Mouse (Mus musculus) retina, embryonic 14.5 days (tissue): ENCODE results near the gene Ust.
"Not testable (repeated sequence)": the region's sequence is repeated elsewhere in the genome, so short reads cannot be mapped to it uniquely, and the experiment has no call there.

Experiments used
- DNase-seq: peaks from one replicate; pipeline ENCODE4 v3.0.0-alpha.2; 2015; ENCODE audit warnings: low spot score

Gene Ust

GRCm38 (mm10) chr10:8518141-8519013 is at the start of gene Ust:
Ust (minus strand) TSS chr10:8518825.
- DNase-seq = peak; percentile 79

GRCm38 (mm10) chr10:8561366-8561765 is 42.7 kb upstream of the Ust start:
- no peak for DNase-seq

GRCm38 (mm10) chr10:8559566-8559965 is 40.9 kb upstream of the Ust start:
- DNase-seq = not testable (repeated sequence)

GRCm38 (mm10) chr10:8552239-8552638 is 33.6 kb upstream of the Ust start:
- not testable (repeated sequence) for DNase-seq

- not testable (repeated sequence) for DNase-seq
Observed at GRCm38 (mm10) chr10:8551601-8552000, 33.0 kb upstream of the Ust start.

GRCm38 (mm10) chr10:8541514-8541913 is 22.9 kb upstream of the Ust start:
- DNase-seq = no peak

GRCm38 (mm10) chr10:8535445-8535844 is 16.8 kb upstream of the Ust start:
- DNase-seq = no peak

- no peak for DNase-seq
Observed at GRCm38 (mm10) chr10:8531651-8532050, 13.0 kb upstream of the Ust start.

GRCm38 (mm10) chr10:8530505-8531051 is 12.0 kb upstream of the Ust start:
- no peak for DNase-seq

- DNase-seq = peak; percentile 52
Observed at GRCm38 (mm10) chr10:8529173-8529572, 10.5 kb upstream of the Ust start.

GRCm38 (mm10) chr10:8525354-8525753 is 6.7 kb upstream of the Ust start:
- no peak for DNase-seq

- no peak for DNase-seq
Observed at GRCm38 (mm10) chr10:8521536-8521935, 2.9 kb upstream of the Ust start.

- peak; percentile 69 for DNase-seq
Observed at GRCm38 (mm10) chr10:8520766-8521395, 2.3 kb upstream of the Ust start.

GRCm38 (mm10) chr10:8519014-8519491 is 428 bp upstream of the Ust start:
- DNase-seq = no peak

GRCm38 (mm10) chr10:8517591-8518140 is 959 bp downstream of the Ust start:
- DNase-seq = no peak

- no peak for DNase-seq
Observed at GRCm38 (mm10) chr10:8516916-8517524, 1.6 kb downstream of the Ust start.

- no peak for DNase-seq
Observed at GRCm38 (mm10) chr10:8513690-8514089, 4.9 kb downstream of the Ust start.

- DNase-seq = no peak
Observed at GRCm38 (mm10) chr10:8512222-8512621, 6.4 kb downstream of the Ust start.

GRCm38 (mm10) chr10:8511760-8512159 is 6.9 kb downstream of the Ust start:
- DNase-seq = no peak

GRCm38 (mm10) chr10:8506247-8506573 is 12.4 kb downstream of the Ust start:
- no peak for DNase-seq

GRCm38 (mm10) chr10:8505346-8506246 is 13.0 kb downstream of the Ust start:
- no peak for DNase-seq
